Mouse (Mus musculus): ENCODE measurements around the gene Fmnl3. TPM values are rescaled to one million over a fixed set of nuclear protein-coding genes. Genes with fewer than 3 reads are reported as not detected.
A peak's percentile ranks its signal among the peaks of the same experiment; 100 is the strongest.

The Fmnl3 gene
- polyA plus RNA-seq, 1 experiment: 8.2 TPM

DNA sequence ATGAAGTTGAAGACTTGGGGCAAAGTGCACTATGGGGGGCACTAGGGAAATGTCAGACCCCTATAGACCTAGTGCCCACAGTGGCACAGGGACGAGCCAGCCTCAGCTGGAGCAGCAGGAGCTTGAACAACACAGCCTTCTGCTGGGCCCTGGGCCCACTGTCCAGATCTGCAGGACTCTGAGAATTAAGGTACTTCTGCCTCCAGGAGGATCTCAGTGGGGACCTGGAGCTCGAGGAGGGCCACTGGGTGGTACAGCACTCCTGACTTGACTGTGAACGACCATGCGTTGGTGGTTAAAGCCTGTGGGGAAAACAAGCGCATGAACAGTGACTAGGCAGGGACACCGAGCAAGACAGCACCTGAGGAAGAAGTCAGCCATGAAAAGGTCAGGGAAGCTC lies 52.2 kb downstream of the Fmnl3 start:
- Histone ChIP-seq H3K27me3 (ENCODE audit: control insufficient read depth, insufficient read depth, low read length) (no peaks in the 10 kb centered on the region), H3K4me1 (ENCODE audit: control insufficient read depth, insufficient read depth, insufficient read length, low read length) (no peaks in the 10 kb centered on the region), H3K27ac (ENCODE audit: insufficient read depth, low read depth, low read length) (no peak overlapping the region), H3K4me3 (ENCODE audit: low read depth, low read length) (no peak overlapping the region), H3K36me3 (ENCODE audit: control insufficient read depth, insufficient read depth, low read length) (peaks cover 2% of the 10 kb centered on the region; the same call in 1 of the 2 replicates)
- WGBS: 92% methylated on average over 6 of the region's 6 CpGs
- TF ChIP-seq POLR2A (IDR thresholded peaks at IDR 0.05; ENCODE audit: low read depth, low read length) (no peak), CTCF (IDR thresholded peaks at IDR 0.05; ENCODE audit: extremely low read depth, insufficient read length, insufficient replicate concordance, low read depth, low read length) (no peak)

DNA sequence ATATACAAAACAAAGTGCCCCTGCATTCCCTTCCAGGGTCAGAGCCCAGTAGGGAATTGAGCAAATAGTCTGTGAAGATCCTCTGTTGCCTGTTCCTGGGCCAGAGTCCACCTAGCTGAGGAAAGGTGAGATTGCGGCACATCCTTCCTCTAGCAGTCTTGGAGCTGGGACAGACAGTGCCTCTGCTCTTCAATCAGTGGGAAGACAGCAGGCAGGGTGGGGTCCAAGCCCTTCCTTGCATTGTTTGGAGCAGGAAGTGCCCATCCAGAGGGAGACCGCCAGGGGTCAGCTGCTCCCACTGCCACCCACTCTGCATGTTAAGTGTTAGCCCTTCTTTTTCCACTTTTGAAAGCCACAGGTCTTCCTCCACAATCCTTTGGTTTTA lies 53.0 kb downstream of the Fmnl3 start:
- Histone ChIP-seq H3K4me1 (ENCODE audit: control insufficient read depth, insufficient read depth, insufficient read length, low read length) (no peaks in the 10 kb centered on the region), H3K27me3 (ENCODE audit: control insufficient read depth, insufficient read depth, low read length) (no peaks in the 10 kb centered on the region), H3K36me3 (ENCODE audit: control insufficient read depth, insufficient read depth, low read length) (peaks cover 2% of the 10 kb centered on the region; the same call in 1 of the 2 replicates), H3K27ac (ENCODE audit: insufficient read depth, low read depth, low read length) (peak overlapping the region; percentile 3; the same call in 1 of the 2 replicates), H3K4me3 (ENCODE audit: low read depth, low read length) (no peak overlapping the region)
- no peak for TF ChIP-seq CTCF (IDR thresholded peaks at IDR 0.05; ENCODE audit: extremely low read depth, insufficient read length, insufficient replicate concordance, low read depth, low read length)
- no peak for TF ChIP-seq POLR2A (IDR thresholded peaks at IDR 0.05; ENCODE audit: low read depth, low read length)
- WGBS: 76% methylated on average over 2 of the region's 2 CpGs

DNA sequence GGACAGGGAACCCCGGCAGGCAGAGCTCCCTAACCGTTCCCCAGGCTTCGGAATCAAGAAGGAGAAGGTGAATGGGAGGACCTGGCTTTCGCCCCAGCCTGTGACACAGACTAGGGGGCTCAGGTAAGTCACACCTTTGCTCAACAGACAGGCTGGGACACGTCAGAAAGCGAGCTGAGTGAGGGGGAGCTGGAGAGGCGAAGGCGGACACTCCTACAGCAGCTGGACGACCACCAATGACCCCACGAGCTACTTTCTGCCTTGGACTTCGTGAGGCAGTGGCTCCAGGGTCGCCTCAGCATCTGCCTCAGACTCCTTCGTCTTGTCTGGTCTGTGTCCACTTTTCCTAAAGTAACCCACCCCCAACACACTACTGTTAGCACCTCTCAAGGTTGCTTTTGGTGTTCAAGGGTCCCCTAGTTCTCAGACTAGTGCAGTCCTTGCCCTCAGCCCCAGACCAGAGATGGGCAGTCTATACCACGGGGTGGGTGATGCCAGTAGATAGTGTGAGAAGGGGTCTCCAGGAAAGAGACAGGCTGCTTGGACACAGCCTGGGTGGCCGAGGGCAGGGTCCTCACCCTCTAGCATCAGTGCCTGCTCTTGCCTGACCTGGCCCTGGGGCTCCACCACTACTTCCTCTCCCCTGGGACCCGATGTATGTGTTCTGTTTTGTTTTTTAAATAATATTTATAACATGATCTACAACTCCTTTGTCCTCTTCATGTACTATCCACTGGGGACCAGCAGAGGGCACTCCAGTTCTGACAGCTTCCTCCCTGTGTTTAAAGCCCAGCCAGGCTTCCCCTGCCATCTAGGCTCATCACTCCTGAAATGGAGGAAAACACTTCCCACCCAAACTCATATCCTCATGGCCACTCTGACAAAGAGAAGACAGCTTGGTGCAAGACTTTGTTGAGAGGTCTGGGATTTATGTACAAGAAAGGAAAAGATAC lies 53.7 kb downstream of the Fmnl3 start:
- TF ChIP-seq CTCF (IDR thresholded peaks at IDR 0.05; ENCODE audit: extremely low read depth, insufficient read length, insufficient replicate concordance, low read depth, low read length): peak; percentile 84; the same call in 1 of the 2 replicates
- no peak for TF ChIP-seq POLR2A (IDR thresholded peaks at IDR 0.05; ENCODE audit: low read depth, low read length)
- Histone ChIP-seq H3K36me3 (ENCODE audit: control insufficient read depth, insufficient read depth, low read length) (peaks cover 2% of the 10 kb centered on the region; the same call in 1 of the 2 replicates), H3K27ac (ENCODE audit: insufficient read depth, low read depth, low read length) (0 out of 2 replicates have a peak overlapping the region, but pooled peaks have one; percentile 3), H3K4me3 (ENCODE audit: low read depth, low read length) (no peak overlapping the region), H3K27me3 (ENCODE audit: control insufficient read depth, insufficient read depth, low read length) (no peaks in the 10 kb centered on the region), H3K4me1 (ENCODE audit: control insufficient read depth, insufficient read depth, insufficient read length, low read length) (no peaks in the 10 kb centered on the region)
- WGBS: 71% methylated on average over 16 of the region's 16 CpGs

DNA sequence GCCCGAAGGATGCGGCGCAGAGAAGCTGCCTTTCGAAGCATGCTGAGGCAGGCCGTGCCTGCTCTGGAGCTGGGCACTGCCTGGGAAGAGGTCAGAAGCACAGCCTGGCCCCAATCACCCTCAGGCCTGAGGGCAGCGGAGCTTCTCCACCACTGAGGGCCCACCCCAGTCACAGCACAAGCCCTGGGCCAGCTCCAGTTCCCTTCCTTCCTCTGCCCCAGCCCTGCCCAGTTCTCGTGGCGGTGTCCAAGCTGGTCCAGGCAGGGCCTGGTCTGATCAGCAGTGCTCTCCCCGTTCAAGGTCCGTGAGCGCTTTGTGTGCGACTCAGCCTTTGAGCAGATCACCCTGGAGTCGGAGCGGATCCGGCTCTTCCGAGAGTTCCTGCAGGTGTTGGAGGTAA lies 55.4 kb downstream of the Fmnl3 start:
- Histone ChIP-seq H3K4me1 (ENCODE audit: control insufficient read depth, insufficient read depth, insufficient read length, low read length) (no peaks in the 10 kb centered on the region), H3K27me3 (ENCODE audit: control insufficient read depth, insufficient read depth, low read length) (no peaks in the 10 kb centered on the region), H3K4me3 (ENCODE audit: low read depth, low read length) (no peak overlapping the region), H3K36me3 (ENCODE audit: control insufficient read depth, insufficient read depth, low read length) (peaks cover 1% of the 10 kb centered on the region; the same call in 1 of the 2 replicates), H3K27ac (ENCODE audit: insufficient read depth, low read depth, low read length) (no peak overlapping the region)
- WGBS: 77% methylated on average over 16 of the region's 16 CpGs
- no peak for TF ChIP-seq POLR2A (IDR thresholded peaks at IDR 0.05; ENCODE audit: low read depth, low read length)
- no peak for TF ChIP-seq CTCF (IDR thresholded peaks at IDR 0.05; ENCODE audit: extremely low read depth, insufficient read length, insufficient replicate concordance, low read depth, low read length)

DNA sequence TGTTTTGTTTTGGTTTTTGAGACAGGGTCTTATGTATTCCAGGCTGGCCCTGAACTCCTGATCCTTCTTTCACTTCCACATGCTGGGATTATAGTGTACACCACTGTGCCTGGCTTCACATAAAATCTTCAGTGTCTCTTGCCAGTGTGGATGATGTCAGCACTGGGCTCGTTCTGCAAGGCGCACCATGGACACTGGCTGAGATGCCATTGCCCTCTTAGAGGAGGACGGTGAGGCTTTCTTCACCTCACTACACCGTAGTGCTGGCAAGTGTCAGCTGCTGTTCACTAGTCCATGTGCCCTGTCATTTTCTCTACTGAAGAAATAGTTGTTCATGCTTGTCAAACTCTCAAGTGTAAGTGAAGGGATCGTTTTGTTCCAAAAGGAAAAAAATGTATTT lies 59.7 kb downstream of the Fmnl3 start:
- H3K36me3 ChIP-seq (ENCODE audit: control insufficient read depth, insufficient read depth, low read length): peaks cover 7% of the 10 kb centered on the region; the same call in 1 of the 2 replicates
- H3K4me1 ChIP-seq (ENCODE audit: control insufficient read depth, insufficient read depth, insufficient read length, low read length): no peaks in the 10 kb centered on the region
- TF ChIP-seq POLR2A (IDR thresholded peaks at IDR 0.05; ENCODE audit: low read depth, low read length) (no peak), CTCF (IDR thresholded peaks at IDR 0.05; ENCODE audit: extremely low read depth, insufficient read length, insufficient replicate concordance, low read depth, low read length) (no peak)
- WGBS: 90% methylated on average over 5 of the region's 5 CpGs
- no peak overlapping the region for H3K27ac ChIP-seq (ENCODE audit: insufficient read depth, low read depth, low read length)
- no peak overlapping the region for H3K4me3 ChIP-seq (ENCODE audit: low read depth, low read length)
- H3K27me3 ChIP-seq (ENCODE audit: control insufficient read depth, insufficient read depth, low read length): no peaks in the 10 kb centered on the region

DNA sequence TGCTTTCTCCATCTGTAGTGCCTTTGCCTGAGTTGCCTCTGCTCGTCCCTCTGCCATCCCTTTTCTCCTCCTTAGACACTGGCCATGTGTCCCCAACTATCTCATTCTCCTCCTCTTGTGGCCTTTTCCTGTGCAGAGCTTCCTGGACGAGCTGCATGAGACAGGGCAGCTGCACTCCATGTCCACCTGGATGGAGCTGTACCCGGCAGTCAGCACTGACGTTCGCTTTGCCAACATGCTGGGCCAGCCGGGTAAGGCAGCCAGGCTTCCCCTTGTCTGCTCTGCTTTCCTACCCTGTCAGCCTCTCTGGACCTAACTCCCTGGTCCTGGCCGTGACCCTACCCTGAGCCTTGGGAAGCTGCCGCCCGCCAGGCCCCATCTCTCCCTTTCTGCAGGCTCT lies 60.7 kb downstream of the Fmnl3 start:
- H3K27me3 ChIP-seq (ENCODE audit: control insufficient read depth, insufficient read depth, low read length): no peaks in the 10 kb centered on the region
- H3K4me3 ChIP-seq (ENCODE audit: low read depth, low read length): no peak overlapping the region
- WGBS: 91% methylated on average over 9 of the region's 9 CpGs
- peaks cover 7% of the 10 kb centered on the region; the same call in 1 of the 2 replicates for H3K36me3 ChIP-seq (ENCODE audit: control insufficient read depth, insufficient read depth, low read length)
- no peak for TF ChIP-seq CTCF (IDR thresholded peaks at IDR 0.05; ENCODE audit: extremely low read depth, insufficient read length, insufficient replicate concordance, low read depth, low read length)
- TF ChIP-seq POLR2A (IDR thresholded peaks at IDR 0.05; ENCODE audit: low read depth, low read length): no peak
- H3K27ac ChIP-seq (ENCODE audit: insufficient read depth, low read depth, low read length): no peak overlapping the region
- H3K4me1 ChIP-seq (ENCODE audit: control insufficient read depth, insufficient read depth, insufficient read length, low read length): no peaks in the 10 kb centered on the region

DNA sequence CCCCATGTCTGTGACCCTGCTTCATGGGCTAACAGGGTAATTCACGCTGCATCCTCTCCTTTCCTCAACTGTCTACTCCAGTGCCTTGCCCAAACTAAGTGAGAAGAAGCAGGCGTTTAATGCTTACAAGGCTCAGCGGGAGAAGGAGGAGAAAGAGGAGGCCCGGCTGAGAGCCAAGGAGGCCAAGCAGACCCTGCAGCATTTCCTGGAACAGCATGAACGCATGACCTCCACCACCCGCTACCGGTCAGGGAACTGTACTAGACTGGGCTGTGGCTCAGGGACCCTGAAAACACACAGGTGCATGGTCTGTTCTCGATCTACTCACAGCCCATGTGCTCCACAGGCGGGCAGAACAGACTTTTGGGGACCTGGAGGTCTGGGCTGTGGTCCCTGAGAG lies 62.8 kb downstream of the Fmnl3 start:
- no peaks in the 10 kb centered on the region for H3K27me3 ChIP-seq (ENCODE audit: control insufficient read depth, insufficient read depth, low read length)
- H3K4me3 ChIP-seq (ENCODE audit: low read depth, low read length): no peak overlapping the region
- H3K36me3 ChIP-seq (ENCODE audit: control insufficient read depth, insufficient read depth, low read length): peaks cover 7% of the 10 kb centered on the region; the same call in 1 of the 2 replicates
- no peak for TF ChIP-seq CTCF (IDR thresholded peaks at IDR 0.05; ENCODE audit: extremely low read depth, insufficient read length, insufficient replicate concordance, low read depth, low read length)
- no peak for TF ChIP-seq POLR2A (IDR thresholded peaks at IDR 0.05; ENCODE audit: low read depth, low read length)
- H3K4me1 ChIP-seq (ENCODE audit: control insufficient read depth, insufficient read depth, insufficient read length, low read length): no peaks in the 10 kb centered on the region
- 88% methylated on average over 9 of the region's 9 CpGs for WGBS
- no peak overlapping the region for H3K27ac ChIP-seq (ENCODE audit: insufficient read depth, low read depth, low read length)
